Mouse (Mus musculus) stomach, embryonic 16.5 days (tissue): Measurements from ENCODE around the gene Endou. TPM values are rescaled to one million over a fixed set of nuclear protein-coding genes. Genes with fewer than 3 reads are reported as not detected.

ENCODE experiments used
- ATAC-seq: fragments of 200-750 bp; cut with Nextera tagmentation; 2 replicates; pipeline ENCODE4 v1.8.0; 2017; ENCODE audit warnings: moderate number of reproducible peaks, moderate TSS enrichment; ENCODE audit not compliant: insufficient read depth, low FRiP score
- H3K27ac ChIP-seq: fragments of 300-500 bp; sonication (generic); 2 replicates; pipeline ENCODE4 v1.5.1; 2014; ENCODE audit warnings: low read length
- H3K27me3 ChIP-seq: fragments of 300-500 bp; sonication (generic); 2 replicates; pipeline ENCODE4 v1.6.1; 2014; ENCODE audit warnings: low read length, control low read depth, mixed read lengths; ENCODE audit not compliant: control insufficient read depth, insufficient read depth
- H3K36me3 ChIP-seq: fragments of 300-500 bp; sonication (generic); 2 replicates; pipeline ENCODE4 v1.6.1; 2014; ENCODE audit warnings: low read length; ENCODE audit not compliant: control insufficient read depth, insufficient read depth
- H3K4me1 ChIP-seq: fragments of 300-500 bp; sonication (generic); 2 replicates; pipeline ENCODE4 v1.6.1; 2014; ENCODE audit warnings: low read length, control low read depth, mixed read lengths; ENCODE audit not compliant: control insufficient read depth, insufficient read depth
- H3K4me2 ChIP-seq: fragments of 300-500 bp; sonication (generic); 2 replicates; pipeline ENCODE4 v1.6.1; 2014; ENCODE audit warnings: low read depth, low read length, mixed read lengths
- H3K4me3 ChIP-seq: fragments of 300-500 bp; sonication (generic); replicated peaks from 2 replicates; pipeline ENCODE4 v1.5.1; 2014; ENCODE audit warnings: mild to moderate bottlenecking, low read length
- H3K9ac ChIP-seq: fragments of 300-500 bp; sonication (generic); 2 replicates; pipeline ENCODE4 v1.6.1; 2014; ENCODE audit warnings: low read length
- H3K9me3 ChIP-seq: fragments of 300-500 bp; sonication (generic); replicated peaks from 2 replicates; pipeline ENCODE4 v1.6.1; 2016; ENCODE audit warnings: low read length, control low read depth; ENCODE audit not compliant: control insufficient read depth
- WGBS: fragments of 180-500 bp; shearing (Covaris S2); extraction: QIAGEN DNeasy Blood & Tissue Kit; methylation state at CpG from one replicate; pipeline ENCODE4 v1.1.7; 2014; 5-methylcytosine and 5-hydroxymethylcytosine counted together
- polyA plus RNA-seq: library from polyadenylated mRNA; unstranded; fragments of >200 nt; fragmentation: Nextera tagmentation; extraction: Ambion mirVana; gene quantifications from 2 replicates; pipeline ENCODE4 v1.2.1, GENCODE M21; 2015

Gene Endou
- polyA plus RNA-seq, 1 experiment from 2014 or later, result 6.4 TPM

DNA sequence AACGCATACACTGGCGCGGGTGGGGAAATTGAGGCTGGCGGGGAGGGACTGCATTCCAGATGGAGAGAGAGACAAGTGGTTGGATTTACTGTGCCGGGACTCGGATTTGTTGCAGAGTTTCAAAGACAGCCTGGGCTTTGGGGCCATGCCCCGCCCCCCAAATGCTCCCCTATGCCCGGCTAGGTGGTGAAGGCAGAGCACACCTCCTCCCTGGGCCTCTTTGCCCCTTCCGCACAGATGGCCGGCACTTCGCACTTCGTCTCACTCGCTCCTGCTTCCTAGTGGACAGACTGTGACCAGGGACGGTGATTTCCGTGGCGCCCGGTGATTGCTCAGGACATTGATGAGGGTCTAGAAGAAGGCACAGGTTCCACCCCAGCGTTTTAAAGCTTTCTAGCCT is 37.1 kb upstream of the Endou start:
- Histone ChIP-seq H3K4me3 (peak overlapping the region; percentile 53), H3K9ac (peak overlapping the region; percentile 59), H3K4me1 (peaks cover 21% of the 10 kb centered on the region), H3K36me3 (no peaks in the 10 kb centered on the region), H3K4me2 (peak overlapping the region; percentile 89), H3K9me3 (no peaks in the 10 kb centered on the region), H3K27ac (peak overlapping the region; percentile 32; the same call in 1 of the 2 replicates), H3K27me3 (peaks cover 5% of the 10 kb centered on the region; the same call in 1 of the 2 replicates)
- peak; percentile 38; the same call in 1 of the 2 replicates for ATAC-seq
- WGBS, result 1% methylated on average over 18 of the region's 18 CpGs

GRCm38 (mm10) chr15:97767280-97768186 is 36.4 kb upstream of the Endou start, which contains the start of gene Rapgef3:
Gene Rapgef3 (minus strand): TSS chr15:97767972.
- H3K27ac ChIP-seq, result peak within 1 kb of the TSS; percentile 55
- WGBS, result under 1% methylated on average over 42 of the region's 44 CpGs
- no peaks in the 10 kb centered on the region for H3K9me3 ChIP-seq
- peaks cover 5% of the 10 kb centered on the region; the same call in 1 of the 2 replicates for H3K27me3 ChIP-seq
- peaks cover 15% of the 10 kb centered on the region for H3K4me1 ChIP-seq
- peak within 1 kb of the TSS; percentile 53 for H3K4me3 ChIP-seq
- H3K36me3 ChIP-seq, result no peaks in the 10 kb centered on the region
- peak; percentile 86 for ATAC-seq
- H3K9ac ChIP-seq, result peak within 1 kb of the TSS; percentile 59
- peak within 1 kb of the TSS; percentile 89 for H3K4me2 ChIP-seq

DNA sequence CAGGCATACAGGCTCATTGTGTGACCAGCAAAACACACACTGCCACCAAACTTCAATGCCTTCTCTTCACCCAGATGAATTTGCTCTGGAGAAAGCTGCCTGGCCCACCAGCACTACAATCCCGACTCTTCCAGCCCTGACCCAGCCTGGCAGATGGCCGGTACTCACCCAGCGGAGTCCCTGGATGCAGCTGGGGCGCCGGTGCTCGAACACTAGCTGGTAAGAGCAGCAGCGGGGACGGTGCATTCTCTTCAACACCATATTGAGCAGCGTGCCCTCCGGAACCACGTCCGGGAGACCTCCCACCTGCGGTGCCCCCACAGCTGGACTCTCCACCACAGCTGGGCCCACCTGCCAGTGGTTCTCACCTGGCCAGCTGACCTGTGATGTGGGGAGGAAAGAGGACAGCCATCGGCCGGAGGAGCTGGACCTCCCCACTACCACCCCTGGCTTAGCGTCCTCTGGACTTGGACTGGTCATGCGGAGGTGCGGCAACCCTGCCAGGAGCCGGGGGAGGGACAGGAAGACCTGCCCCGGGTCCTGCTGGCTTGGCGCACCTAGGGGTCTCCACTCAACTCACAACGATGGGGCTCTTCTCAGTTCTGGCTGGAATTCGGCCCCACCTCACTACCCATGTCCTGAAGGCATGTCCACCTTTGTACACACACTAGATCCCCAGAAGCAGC is 35.6 kb upstream of the Endou start:
- H3K9me3 ChIP-seq, result no peaks in the 10 kb centered on the region
- H3K9ac ChIP-seq, result peak overlapping the region; percentile 59
- peak overlapping the region; percentile 55; the same call in 1 of the 2 replicates for H3K27ac ChIP-seq
- peaks cover 5% of the 10 kb centered on the region; the same call in 1 of the 2 replicates for H3K27me3 ChIP-seq
- no peaks in the 10 kb centered on the region for H3K36me3 ChIP-seq
- 13% methylated on average over 23 of the region's 23 CpGs for WGBS
- H3K4me2 ChIP-seq, result peak overlapping the region; percentile 89
- peak overlapping the region; percentile 53 for H3K4me3 ChIP-seq
- peaks cover 10% of the 10 kb centered on the region; the same call in 1 of the 2 replicates for H3K4me1 ChIP-seq
- ATAC-seq, result no peak

GRCm38 (mm10) chr15:97766194-97766593 is 35.1 kb upstream of the Endou start:
- H3K9ac ChIP-seq, result peak overlapping the region; percentile 59

DNA sequence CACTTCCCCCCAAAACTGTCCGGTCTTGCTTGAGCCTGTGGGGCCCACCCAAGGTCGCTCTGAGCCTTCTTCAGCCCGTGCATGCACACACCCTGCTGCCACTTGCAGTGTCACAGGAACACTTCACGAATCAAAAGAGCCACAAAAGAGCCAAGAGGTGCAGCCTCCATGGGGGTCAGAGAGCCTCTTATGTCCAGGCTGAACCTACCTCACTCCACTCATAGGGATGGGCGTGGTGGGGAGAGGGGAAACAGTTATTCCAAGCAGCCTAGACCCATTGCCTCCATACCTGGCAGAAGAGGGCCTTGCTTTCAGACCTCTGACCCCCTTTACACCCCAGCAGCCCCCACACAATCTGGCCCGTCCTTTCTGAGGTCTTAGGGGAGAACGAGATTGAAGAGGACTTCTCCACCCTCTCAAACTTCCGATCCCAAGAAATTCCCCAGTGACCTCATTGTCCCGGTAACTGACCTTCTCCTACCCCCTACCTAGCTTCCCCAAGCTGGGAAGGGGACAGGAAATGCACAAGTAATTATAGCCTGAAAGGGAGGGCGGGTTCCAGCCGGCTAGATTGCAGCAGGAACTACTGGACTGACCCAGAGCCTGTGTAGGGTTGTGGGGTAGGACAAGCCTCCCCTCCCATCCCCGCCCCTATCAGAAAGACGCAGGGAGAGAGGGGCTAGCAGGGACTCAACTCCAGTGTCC is 34.1 kb upstream of the Endou start:
- Histone ChIP-seq H3K4me2 (peak overlapping the region; percentile 89; the same call in 1 of the 2 replicates), H3K4me3 (no peak overlapping the region), H3K9ac (no peak overlapping the region)

More at GRCm38 (mm10) chr15:97766194-97766593, 35.1 kb upstream of the Endou start:
- peak overlapping the region; percentile 53 for H3K4me3 ChIP-seq
- H3K27ac ChIP-seq, result no peak overlapping the region
- peaks cover 10% of the 10 kb centered on the region; the same call in 1 of the 2 replicates for H3K4me1 ChIP-seq
- peaks cover 5% of the 10 kb centered on the region; the same call in 1 of the 2 replicates for H3K27me3 ChIP-seq
- ATAC-seq, result no peak
- 27% methylated on average over 8 of the region's 8 CpGs for WGBS
- no peaks in the 10 kb centered on the region for H3K36me3 ChIP-seq
- peak overlapping the region; percentile 89 for H3K4me2 ChIP-seq
- H3K9me3 ChIP-seq, result no peaks in the 10 kb centered on the region

GRCm38 (mm10) chr15:97764532-97764931 is 33.4 kb upstream of the Endou start:
- 63% methylated on average over 2 of the region's 2 CpGs for WGBS
- peaks cover 10% of the 10 kb centered on the region; the same call in 1 of the 2 replicates for H3K4me1 ChIP-seq
- no peak overlapping the region for H3K4me3 ChIP-seq
- H3K9me3 ChIP-seq, result no peaks in the 10 kb centered on the region
- H3K9ac ChIP-seq, result no peak overlapping the region
- no peak overlapping the region for H3K4me2 ChIP-seq
- no peak for ATAC-seq
- no peak overlapping the region for H3K27ac ChIP-seq
- H3K27me3 ChIP-seq, result peaks cover 5% of the 10 kb centered on the region; the same call in 1 of the 2 replicates
- H3K36me3 ChIP-seq, result no peaks in the 10 kb centered on the region

More for the DNA sequence above, 34.1 kb upstream of the Endou start:
- 44% methylated on average over 13 of the region's 13 CpGs for WGBS
- peaks cover 10% of the 10 kb centered on the region; the same call in 1 of the 2 replicates for H3K4me1 ChIP-seq
- H3K27ac ChIP-seq, result no peak overlapping the region
- ATAC-seq, result no peak
- H3K27me3 ChIP-seq, result peaks cover 5% of the 10 kb centered on the region; the same call in 1 of the 2 replicates
- no peaks in the 10 kb centered on the region for H3K9me3 ChIP-seq
- no peaks in the 10 kb centered on the region for H3K36me3 ChIP-seq

DNA sequence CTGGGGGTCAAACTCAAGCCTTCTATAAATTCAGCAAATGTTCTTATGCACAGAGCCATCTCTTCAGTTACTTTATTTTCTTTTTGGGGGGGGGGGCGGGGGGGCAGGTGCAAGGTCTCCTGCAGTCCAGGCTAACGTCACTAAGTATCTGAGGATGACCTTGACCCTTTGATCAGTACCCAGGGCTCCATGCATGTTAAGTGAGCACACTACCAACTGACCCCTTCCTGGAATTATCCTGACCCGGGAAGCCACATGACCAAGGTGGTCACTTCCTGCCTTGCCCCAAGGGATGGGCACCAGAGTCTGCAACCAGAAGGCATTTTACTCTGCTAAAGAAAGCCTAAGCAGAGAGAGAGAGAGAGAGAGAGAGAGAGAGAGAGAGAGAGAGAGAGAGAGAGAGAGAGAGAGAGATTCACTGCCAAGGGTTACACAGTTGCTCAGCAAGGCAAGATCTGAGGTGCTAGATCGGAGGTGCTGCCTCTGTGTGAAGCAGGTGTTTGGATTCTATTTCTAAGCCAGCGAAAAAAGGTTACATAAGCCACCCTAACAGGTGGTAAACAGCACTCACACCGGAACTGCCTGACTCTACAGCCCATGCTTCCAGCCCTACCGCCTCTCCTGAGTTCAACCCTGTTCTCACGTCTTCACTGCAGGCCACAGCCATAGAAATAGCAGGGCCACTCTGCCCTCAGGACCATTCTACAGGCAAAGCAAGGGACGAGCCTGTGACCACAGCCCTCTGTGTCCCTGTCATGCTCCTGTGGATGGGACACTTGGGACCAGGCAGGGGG is 32.3 kb upstream of the Endou start:
- peak overlapping the region; percentile 23; the same call in 1 of the 2 replicates for H3K9ac ChIP-seq
- H3K4me2 ChIP-seq, result no peak overlapping the region
- no peak overlapping the region for H3K4me3 ChIP-seq
- no peaks in the 10 kb centered on the region for H3K36me3 ChIP-seq
- H3K9me3 ChIP-seq, result no peaks in the 10 kb centered on the region
- ATAC-seq, result no peak
- H3K27me3 ChIP-seq, result peaks cover 2% of the 10 kb centered on the region; the same call in 1 of the 2 replicates
- WGBS, result 60% methylated on average over 9 of the region's 9 CpGs
- no peak overlapping the region for H3K27ac ChIP-seq
- peaks cover 10% of the 10 kb centered on the region; the same call in 1 of the 2 replicates for H3K4me1 ChIP-seq

- Histone ChIP-seq H3K9ac (no peak overlapping the region), H3K4me2 (no peak overlapping the region), H3K4me1 (peaks cover 10% of the 10 kb centered on the region; the same call in 1 of the 2 replicates), H3K27me3 (peaks cover 2% of the 10 kb centered on the region; the same call in 1 of the 2 replicates), H3K4me3 (no peak overlapping the region), H3K27ac (no peak overlapping the region; the same call in 1 of the 2 replicates), H3K36me3 (no peaks in the 10 kb centered on the region), H3K9me3 (no peaks in the 10 kb centered on the region)
- 57% methylated on average over 9 of the region's 9 CpGs for WGBS
- ATAC-seq, result no peak
These were observed 31.6 kb upstream of the Endou start for GRCm38 (mm10) chr15:97762733-97763132.
